Mouse (Mus musculus): ENCODE data around the gene Cdkn2d.
"Not testable (repeated sequence)": the region's sequence is repeated elsewhere in the genome, so short reads cannot be mapped to it uniquely, and the experiment has no call there.

Gene Cdkn2d

DNA sequence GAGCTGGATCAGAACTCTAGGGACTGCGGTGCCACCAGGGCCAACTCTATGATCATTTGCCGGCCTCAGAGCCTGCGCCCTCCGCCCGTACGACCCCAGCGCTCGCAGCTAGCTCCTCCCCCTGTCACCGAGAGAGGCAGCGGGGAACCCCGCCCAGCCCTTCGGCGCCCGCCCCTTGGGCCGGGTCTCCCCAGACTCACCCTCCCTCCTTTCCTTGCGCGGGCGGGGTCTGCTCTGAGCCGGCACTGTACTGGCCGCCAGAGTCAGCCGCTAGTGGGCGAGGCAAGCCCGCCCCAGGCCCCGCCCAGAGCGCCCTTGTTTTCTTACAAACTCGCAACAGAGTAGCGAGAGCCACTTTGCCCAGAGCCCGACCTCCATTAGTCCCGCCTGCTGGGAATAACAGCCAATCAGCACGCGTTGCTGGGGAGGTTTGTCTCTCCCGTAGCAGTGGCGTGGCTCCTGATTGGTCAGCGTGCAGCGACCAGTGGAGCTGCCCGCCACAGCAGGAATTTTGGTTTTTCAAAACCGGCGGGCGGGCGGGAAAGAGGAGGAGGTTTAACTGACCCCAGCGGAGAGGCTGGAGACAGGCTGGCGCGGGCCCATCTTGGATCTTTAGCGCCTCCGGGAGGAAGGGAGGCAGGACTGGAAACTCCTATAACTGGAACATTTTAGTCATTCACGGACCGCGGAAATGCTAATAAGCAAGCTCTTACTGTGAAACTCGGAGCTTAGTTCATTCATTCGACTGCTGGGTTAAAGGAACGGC is at the start of gene Cdkn2d:
Gene Cdkn2d, minus strand, starts transcription at position 386 of the 766 bp plus-strand sequence.
- DNase-seq (ENCODE audit: low spot score), result peak; percentile 95

- DNase-seq (ENCODE audit: low spot score), result no peak
These were observed 49.2 kb upstream of the Cdkn2d start for GRCm38 (mm10) chr9:21340411-21340810.

- DNase-seq (ENCODE audit: low spot score), result no peak
These were observed 46.4 kb upstream of the Cdkn2d start for GRCm38 (mm10) chr9:21337652-21338051.

- DNase-seq (ENCODE audit: low spot score), result no peak
These were observed 45.3 kb upstream of the Cdkn2d start for GRCm38 (mm10) chr9:21336491-21336890.

- no peak for DNase-seq (ENCODE audit: low spot score)
These were observed 44.2 kb upstream of the Cdkn2d start for GRCm38 (mm10) chr9:21335391-21335790.

GRCm38 (mm10) chr9:21334747-21335146 is 43.5 kb upstream of the Cdkn2d start:
- DNase-seq (ENCODE audit: low spot score), result no peak

- no peak for DNase-seq (ENCODE audit: low spot score)
These were observed 42.3 kb upstream of the Cdkn2d start for GRCm38 (mm10) chr9:21333523-21333922.

DNA sequence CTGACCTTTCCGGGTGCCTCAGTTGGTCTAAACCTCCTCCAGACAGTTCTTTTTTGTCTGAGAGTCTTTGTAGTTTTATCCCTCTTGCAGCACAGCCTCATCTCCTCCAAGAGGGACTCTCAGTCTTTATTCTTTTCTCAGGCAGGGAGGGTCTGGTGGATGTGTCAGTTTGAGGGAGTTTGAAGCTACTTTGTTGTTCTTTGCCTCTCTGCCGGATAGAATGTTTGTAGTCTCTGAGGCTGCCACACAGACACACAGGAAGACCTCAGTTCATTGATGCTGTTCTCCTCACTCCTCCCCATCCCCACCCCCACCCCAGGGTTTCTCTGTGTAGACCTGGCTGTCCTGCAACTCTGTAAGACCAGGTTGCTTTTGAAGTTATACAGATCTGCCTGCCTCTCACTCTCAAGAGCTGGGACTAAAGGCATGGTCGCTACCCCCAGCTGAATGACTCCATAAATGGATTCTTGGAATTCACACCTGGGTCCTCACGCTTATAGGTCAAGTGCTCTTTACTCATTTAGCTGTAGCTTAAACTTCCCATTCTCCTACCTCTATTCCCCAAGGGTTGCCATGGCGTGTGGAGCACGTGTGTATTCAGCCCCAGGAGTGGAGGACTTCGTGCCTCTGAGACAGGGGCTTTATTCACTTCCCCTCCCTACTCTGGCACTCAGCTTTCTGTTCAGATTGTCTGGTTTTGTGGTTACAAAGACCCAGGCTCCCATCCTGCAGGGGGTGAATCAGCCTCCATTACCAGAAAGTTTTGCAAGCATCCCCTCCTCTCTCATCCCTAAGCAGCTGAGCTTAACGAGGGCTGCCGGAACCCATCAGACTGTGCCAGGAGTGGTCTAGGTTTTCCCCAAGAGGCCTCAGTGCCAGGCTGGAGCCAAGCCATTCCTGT is 41.2 kb upstream of the Cdkn2d start:
- DNase-seq (ENCODE audit: low spot score), result no peak

GRCm38 (mm10) chr9:21331365-21332140 is 40.3 kb upstream of the Cdkn2d start:
- DNase-seq (ENCODE audit: low spot score), result no peak

DNA sequence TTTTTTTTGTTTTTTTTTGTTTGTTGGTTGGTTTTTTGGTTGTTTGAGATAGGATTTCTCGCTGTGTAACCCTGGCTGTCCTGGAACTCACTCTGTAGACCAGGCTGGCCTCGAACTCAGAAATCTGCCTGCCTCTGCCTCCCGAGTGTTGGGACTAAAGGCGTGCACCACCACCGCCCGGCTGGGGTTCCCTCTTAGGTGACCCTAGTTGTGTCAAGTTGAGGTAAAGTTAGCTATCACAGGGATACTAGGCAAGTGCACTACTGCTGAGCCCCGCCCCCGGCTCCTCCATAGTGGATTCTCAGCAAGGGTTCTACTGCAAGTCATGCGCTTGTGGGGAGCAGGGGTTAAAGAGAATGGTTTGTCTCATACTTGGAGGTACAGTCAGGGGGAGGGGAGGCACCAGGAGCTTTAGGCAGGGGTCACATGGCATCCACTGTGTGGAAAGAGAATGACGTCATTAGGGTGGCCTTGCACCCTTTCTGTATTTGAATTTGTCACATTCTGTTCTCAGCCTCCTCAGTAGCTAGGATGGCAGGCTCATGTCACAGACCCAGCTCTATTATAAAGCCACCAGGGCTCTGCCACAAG is 38.6 kb upstream of the Cdkn2d start:
- DNase-seq (ENCODE audit: low spot score), result no peak

GRCm38 (mm10) chr9:21329041-21329440 is 37.8 kb upstream of the Cdkn2d start:
- no peak for DNase-seq (ENCODE audit: low spot score)

GRCm38 (mm10) chr9:21328041-21328440 is 36.8 kb upstream of the Cdkn2d start:
- DNase-seq (ENCODE audit: low spot score), result no peak

DNA sequence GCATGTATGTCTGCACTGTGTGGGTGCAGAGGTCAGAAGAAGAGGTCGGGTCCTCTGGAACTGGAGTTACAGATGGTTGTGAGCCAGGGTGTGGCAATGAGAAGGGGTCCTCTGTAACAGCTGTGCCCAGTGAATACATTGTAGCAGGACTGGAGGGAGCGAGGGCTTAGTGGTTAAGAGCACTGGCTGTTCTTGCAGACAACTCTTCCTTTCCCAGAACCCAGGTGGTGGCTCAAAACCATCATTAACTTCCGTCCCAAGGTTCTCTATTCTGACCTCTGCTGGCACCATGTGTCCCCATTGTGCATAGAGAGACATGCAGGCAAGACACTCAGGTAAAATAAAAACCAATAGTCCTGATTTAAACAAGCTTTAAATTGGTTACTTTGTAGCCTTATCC is 36.4 kb upstream of the Cdkn2d start:
- no peak for DNase-seq (ENCODE audit: low spot score)

GRCm38 (mm10) chr9:21324269-21324668 is 33.1 kb upstream of the Cdkn2d start:
- no peak for DNase-seq (ENCODE audit: low spot score)

DNA sequence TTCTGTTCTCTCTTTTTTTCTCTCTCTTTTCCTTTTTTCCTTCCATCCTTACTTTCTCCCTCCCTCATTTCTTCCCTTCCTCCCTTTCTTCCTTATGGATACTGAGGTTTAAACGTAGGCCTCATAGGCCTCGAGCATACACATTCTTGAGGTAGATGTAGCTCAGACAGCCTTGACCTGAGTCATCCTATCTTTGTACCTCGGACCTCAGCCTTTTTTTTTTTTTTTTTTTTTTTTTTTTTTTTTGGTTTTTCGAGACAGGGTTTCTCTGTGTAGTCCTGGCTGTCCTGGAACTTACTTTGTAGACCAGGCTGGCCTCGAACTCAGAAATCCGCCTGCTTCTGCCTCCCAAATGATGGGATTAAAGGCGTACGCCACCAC is 31.7 kb upstream of the Cdkn2d start:
- DNase-seq (ENCODE audit: low spot score), result not testable (repeated sequence)

GRCm38 (mm10) chr9:21322211-21322916 is 31.2 kb upstream of the Cdkn2d start:
- no peak for DNase-seq (ENCODE audit: low spot score)

- no peak for DNase-seq (ENCODE audit: low spot score)
These were observed 30.3 kb upstream of the Cdkn2d start for GRCm38 (mm10) chr9:21321513-21321835.

GRCm38 (mm10) chr9:21320619-21321512 is 29.7 kb upstream of the Cdkn2d start, which contains the start of gene Slc44a2:
Slc44a2 (plus strand) TSS chr9:21320698.
- DNase-seq (ENCODE audit: low spot score), result peak; percentile 62

DNA sequence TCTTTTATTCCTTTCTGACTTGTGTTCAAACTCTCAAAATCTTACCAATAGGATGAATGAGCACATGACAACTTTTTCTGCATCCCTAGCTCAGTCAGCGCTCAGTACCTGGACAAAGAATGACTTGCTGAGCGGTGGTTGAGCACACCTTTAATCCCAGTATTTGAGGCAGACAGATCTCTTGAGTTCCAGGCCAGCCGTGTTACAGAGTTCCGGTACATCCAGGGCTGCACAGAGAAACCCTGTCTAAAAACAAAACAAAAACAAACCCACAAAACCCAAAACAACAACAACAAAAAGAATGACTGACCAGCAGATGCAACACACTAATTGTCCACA is 29.0 kb upstream of the Cdkn2d start:
- DNase-seq (ENCODE audit: low spot score), result no peak

DNA sequence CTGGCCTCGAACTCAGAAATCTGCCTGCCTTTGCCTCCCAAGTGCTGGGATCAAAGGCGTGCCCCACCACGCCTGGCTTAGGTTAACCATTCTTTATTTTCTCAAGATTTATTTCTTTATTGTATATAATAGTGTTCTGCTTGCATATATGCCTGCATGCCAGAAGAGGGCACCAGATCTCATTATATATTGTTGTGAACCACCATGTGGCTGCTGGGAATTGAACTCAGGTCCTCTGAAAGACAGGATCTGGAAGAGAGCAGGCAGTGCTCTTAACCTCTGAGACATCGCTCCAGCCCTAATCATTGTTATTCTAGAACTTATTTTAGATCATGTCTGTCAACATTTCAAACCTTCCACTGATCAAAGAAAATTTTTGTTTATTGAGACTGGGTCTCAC is 28.3 kb upstream of the Cdkn2d start:
- DNase-seq (ENCODE audit: low spot score), result no peak

- no peak for DNase-seq (ENCODE audit: low spot score)
These were observed 27.6 kb upstream of the Cdkn2d start for GRCm38 (mm10) chr9:21318792-21319191.
